Mouse (Mus musculus): ENCODE data around the gene Fam129a.

DNA sequence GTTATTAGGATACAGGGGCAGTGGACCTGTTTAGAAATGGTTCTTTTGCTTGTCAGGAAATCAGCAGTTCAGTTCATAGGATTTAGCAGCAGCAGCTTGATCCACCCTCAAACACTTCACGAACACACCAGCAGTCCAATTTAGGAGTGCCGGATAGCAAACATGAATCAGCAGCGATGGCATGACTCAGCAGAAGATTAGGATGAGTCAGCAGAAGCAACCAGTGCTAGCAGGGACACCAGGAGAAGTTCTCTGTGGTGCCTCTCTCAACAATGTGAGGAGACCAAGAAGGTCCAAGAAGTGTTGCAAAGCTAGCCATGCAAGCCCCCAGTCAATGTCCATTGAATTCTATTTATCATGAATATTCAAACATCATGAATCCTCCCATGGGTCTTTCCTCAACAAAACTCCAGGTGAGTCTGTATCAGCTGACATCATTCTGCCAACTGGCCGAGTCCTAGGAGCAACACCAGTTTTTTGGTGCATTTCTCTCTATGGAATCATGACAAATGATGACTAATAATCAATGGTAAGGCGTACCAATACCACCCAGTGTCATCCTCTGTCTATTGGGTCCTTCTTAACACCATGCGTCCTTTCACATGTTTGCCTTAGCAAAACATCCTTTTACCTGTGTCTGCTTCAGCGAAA is 45.7 kb downstream of the Fam129a start:
- TF ChIP-seq POLR2A (IDR thresholded peaks at IDR 0.05; ENCODE audit: low read depth, low read length) (no peak), CTCF (conservative IDR thresholded peaks at IDR 0.05; ENCODE audit: insufficient read depth, insufficient read length, low read depth, low read length) (no peak)
